Mouse (Mus musculus): Measurements from ENCODE around the gene Blmh.

Gene Blmh

GRCm38 (mm10) chr11:76924759-76925236, at the start of gene Blmh:
Gene Blmh (plus strand): TSS chr11:76924809.
- no peak for DNase-seq (ENCODE audit: low read depth, low spot score)

GRCm38 (mm10) chr11:76879816-76880215, 44.8 kb upstream of the Blmh start:
- no peak for DNase-seq (ENCODE audit: low read depth, low spot score)

- no peak for DNase-seq (ENCODE audit: low read depth, low spot score)
Measured at GRCm38 (mm10) chr11:76884451-76884850, 40.2 kb upstream of the Blmh start.

- DNase-seq (ENCODE audit: low read depth, low spot score), result no peak
Measured at GRCm38 (mm10) chr11:76889339-76890164, 35.1 kb upstream of the Blmh start.

GRCm38 (mm10) chr11:76891171-76891570, 33.4 kb upstream of the Blmh start:
- DNase-seq (ENCODE audit: low read depth, low spot score), result no peak

GRCm38 (mm10) chr11:76891738-76892349, 32.8 kb upstream of the Blmh start:
- no peak for DNase-seq (ENCODE audit: low read depth, low spot score)

GRCm38 (mm10) chr11:76892972-76893371, 31.6 kb upstream of the Blmh start:
- no peak for DNase-seq (ENCODE audit: low read depth, low spot score)

GRCm38 (mm10) chr11:76893570-76893969, 31.0 kb upstream of the Blmh start:
- peak; percentile 62 for DNase-seq (ENCODE audit: low read depth, low spot score)

- DNase-seq (ENCODE audit: low read depth, low spot score), result peak; percentile 77
Measured at GRCm38 (mm10) chr11:76894240-76894639, 30.4 kb upstream of the Blmh start.

GRCm38 (mm10) chr11:76896360-76896759, 28.2 kb upstream of the Blmh start:
- DNase-seq (ENCODE audit: low read depth, low spot score), result no peak

GRCm38 (mm10) chr11:76897126-76897525, 27.5 kb upstream of the Blmh start:
- DNase-seq (ENCODE audit: low read depth, low spot score), result no peak

- DNase-seq (ENCODE audit: low read depth, low spot score), result no peak
Measured at GRCm38 (mm10) chr11:76897871-76898270, 26.7 kb upstream of the Blmh start.

- no peak for DNase-seq (ENCODE audit: low read depth, low spot score)
Measured at GRCm38 (mm10) chr11:76898751-76899150, 25.9 kb upstream of the Blmh start.

GRCm38 (mm10) chr11:76899758-76900738, 24.6 kb upstream of the Blmh start:
- DNase-seq (ENCODE audit: low read depth, low spot score), result no peak

- no peak for DNase-seq (ENCODE audit: low read depth, low spot score)
Measured at GRCm38 (mm10) chr11:76901579-76902361, 22.8 kb upstream of the Blmh start, which contains the start of gene Tmigd1. Gene Tmigd1 (plus strand): TSS chr11:76902159.

GRCm38 (mm10) chr11:76904340-76904739, 20.3 kb upstream of the Blmh start:
- no peak for DNase-seq (ENCODE audit: low read depth, low spot score)

GRCm38 (mm10) chr11:76908651-76909050, 16.0 kb upstream of the Blmh start:
- DNase-seq (ENCODE audit: low read depth, low spot score), result no peak

- no peak for DNase-seq (ENCODE audit: low read depth, low spot score)
Measured at GRCm38 (mm10) chr11:76911325-76912054, 13.1 kb upstream of the Blmh start.

- DNase-seq (ENCODE audit: low read depth, low spot score), result peak; percentile 45
Measured at GRCm38 (mm10) chr11:76912055-76912395, 12.6 kb upstream of the Blmh start.

- DNase-seq (ENCODE audit: low read depth, low spot score), result no peak
Measured at GRCm38 (mm10) chr11:76914366-76914765, 10.2 kb upstream of the Blmh start.

Data from mesoderm, embryonic 11.5 days (tissue).